Mouse (Mus musculus): Measurements from ENCODE around the gene Tkfc. TPM values are rescaled to one million over a fixed set of nuclear protein-coding genes. Genes with fewer than 3 reads are reported as not detected.

The Tkfc gene
- not detected in 2 replicates for polyA plus RNA-seq (2012; ENCODE audit: insufficient read depth, insufficient read length, low replicate concordance, missing spikeins)

GRCm38 (mm10) chr19:10605293-10605900 lies at the start of gene Tkfc, which contains the start of gene Ddb1:
TSS of gene Tkfc (minus strand) at chr19:10605654.
TSS of gene Ddb1 (plus strand) at chr19:10605327.
- under 1% methylated on average over 49 of the region's 49 CpGs for WGBS
- TF ChIP-seq CTCF (IDR thresholded peaks at IDR 0.05; ENCODE audit: insufficient read depth, low read depth, low read length), result peak; percentile 39; the same call in 1 of the 2 replicates
- TF ChIP-seq POLR2A (IDR thresholded peaks at IDR 0.05; ENCODE audit: insufficient read depth, low read depth, low read length), result peak; percentile 88

GRCm38 (mm10) chr19:10648156-10648555 lies 42.7 kb upstream of the Tkfc start:
- Histone ChIP-seq H3K4me3 (ENCODE audit: insufficient read depth, low read depth, low read length) (no peak overlapping the region), H3K4me1 (ENCODE audit: control insufficient read depth, insufficient read depth, low read length) (no peaks in the 10 kb centered on the region), H3K27ac (ENCODE audit: insufficient read depth, low read depth, low read length) (no peak overlapping the region)
- TF ChIP-seq POLR2A (IDR thresholded peaks at IDR 0.05; ENCODE audit: insufficient read depth, low read depth, low read length) (no peak), CTCF (IDR thresholded peaks at IDR 0.05; ENCODE audit: insufficient read depth, low read depth, low read length) (no peak)
- 73% methylated on average over 8 of the region's 8 CpGs for WGBS

More at GRCm38 (mm10) chr19:10605293-10605900, at the start of gene Tkfc, which contains the start of gene Ddb1:
- Histone ChIP-seq H3K4me1 (ENCODE audit: control insufficient read depth, insufficient read depth, low read length) (peaks cover 10% of the 10 kb centered on the region), H3K4me3 (ENCODE audit: insufficient read depth, low read depth, low read length) (peak within 1 kb of the TSS; percentile 90), H3K27ac (ENCODE audit: insufficient read depth, low read depth, low read length) (peak within 1 kb of the TSS; percentile 89)

GRCm38 (mm10) chr19:10645616-10646015 lies 40.2 kb upstream of the Tkfc start:
- no peak for TF ChIP-seq CTCF (IDR thresholded peaks at IDR 0.05; ENCODE audit: insufficient read depth, low read depth, low read length)
- no peak for TF ChIP-seq POLR2A (IDR thresholded peaks at IDR 0.05; ENCODE audit: insufficient read depth, low read depth, low read length)
- H3K4me3 ChIP-seq (ENCODE audit: insufficient read depth, low read depth, low read length), result no peak overlapping the region
- no peak overlapping the region for H3K27ac ChIP-seq (ENCODE audit: insufficient read depth, low read depth, low read length)
- no peaks in the 10 kb centered on the region for H3K4me1 ChIP-seq (ENCODE audit: control insufficient read depth, insufficient read depth, low read length)
- 91% methylated on average over 2 of the region's 2 CpGs for WGBS

- H3K27ac ChIP-seq (ENCODE audit: insufficient read depth, low read depth, low read length), result no peak overlapping the region
- H3K4me3 ChIP-seq (ENCODE audit: insufficient read depth, low read depth, low read length), result no peak overlapping the region
- peaks cover 2% of the 10 kb centered on the region; the same call in 1 of the 2 replicates for H3K4me1 ChIP-seq (ENCODE audit: control insufficient read depth, insufficient read depth, low read length)
- no peak for TF ChIP-seq POLR2A (IDR thresholded peaks at IDR 0.05; ENCODE audit: insufficient read depth, low read depth, low read length)
- no peak for TF ChIP-seq CTCF (IDR thresholded peaks at IDR 0.05; ENCODE audit: insufficient read depth, low read depth, low read length)
- 39% methylated on average over 13 of the region's 13 CpGs for WGBS
These were observed 35.3 kb upstream of the Tkfc start for GRCm38 (mm10) chr19:10640589-10641378.

GRCm38 (mm10) chr19:10640080-10640479 lies 34.6 kb upstream of the Tkfc start:
- H3K4me3 ChIP-seq (ENCODE audit: insufficient read depth, low read depth, low read length), result no peak overlapping the region
- H3K4me1 ChIP-seq (ENCODE audit: control insufficient read depth, insufficient read depth, low read length), result peaks cover 5% of the 10 kb centered on the region
- 2% methylated on average over 5 of the region's 5 CpGs for WGBS
- TF ChIP-seq CTCF (IDR thresholded peaks at IDR 0.05; ENCODE audit: insufficient read depth, low read depth, low read length), result no peak
- no peak overlapping the region for H3K27ac ChIP-seq (ENCODE audit: insufficient read depth, low read depth, low read length)

GRCm38 (mm10) chr19:10637840-10638239 lies 32.4 kb upstream of the Tkfc start:
- 77% methylated on average over 7 of the region's 7 CpGs for WGBS
- Histone ChIP-seq H3K4me3 (ENCODE audit: insufficient read depth, low read depth, low read length) (no peak overlapping the region), H3K27ac (ENCODE audit: insufficient read depth, low read depth, low read length) (no peak overlapping the region), H3K4me1 (ENCODE audit: control insufficient read depth, insufficient read depth, low read length) (peaks cover 17% of the 10 kb centered on the region)
- TF ChIP-seq POLR2A (IDR thresholded peaks at IDR 0.05; ENCODE audit: insufficient read depth, low read depth, low read length) (no peak), CTCF (IDR thresholded peaks at IDR 0.05; ENCODE audit: insufficient read depth, low read depth, low read length) (no peak)

GRCm38 (mm10) chr19:10634872-10635318 lies 29.4 kb upstream of the Tkfc start:
- TF ChIP-seq CTCF (IDR thresholded peaks at IDR 0.05; ENCODE audit: insufficient read depth, low read depth, low read length) (no peak), POLR2A (IDR thresholded peaks at IDR 0.05; ENCODE audit: insufficient read depth, low read depth, low read length) (0 out of 2 replicates have a peak, but pooled peaks have one; percentile 17)
- 3% methylated on average over 21 of the region's 21 CpGs for WGBS
- Histone ChIP-seq H3K4me3 (ENCODE audit: insufficient read depth, low read depth, low read length) (peak overlapping the region; percentile 52), H3K4me1 (ENCODE audit: control insufficient read depth, insufficient read depth, low read length) (peaks cover 14% of the 10 kb centered on the region), H3K27ac (ENCODE audit: insufficient read depth, low read depth, low read length) (no peak overlapping the region)

- TF ChIP-seq POLR2A (IDR thresholded peaks at IDR 0.05; ENCODE audit: insufficient read depth, low read depth, low read length) (no peak), CTCF (IDR thresholded peaks at IDR 0.05; ENCODE audit: insufficient read depth, low read depth, low read length) (no peak)
- Histone ChIP-seq H3K4me1 (ENCODE audit: control insufficient read depth, insufficient read depth, low read length) (peaks cover 14% of the 10 kb centered on the region), H3K4me3 (ENCODE audit: insufficient read depth, low read depth, low read length) (peak within 1 kb of the TSS; percentile 52), H3K27ac (ENCODE audit: insufficient read depth, low read depth, low read length) (no peak within 1 kb of the TSS)
- 2% methylated on average over 32 of the region's 32 CpGs for WGBS
These were observed 28.8 kb upstream of the Tkfc start, which contains the start of gene Vwce for GRCm38 (mm10) chr19:10634106-10634871. TSS of gene Vwce (plus strand) at chr19:10634213.

Data from olfactory bulb, adult 2 months (tissue).